ENCODE assay signal across 15 mouse cellular contexts in the genomic region with DNA sequence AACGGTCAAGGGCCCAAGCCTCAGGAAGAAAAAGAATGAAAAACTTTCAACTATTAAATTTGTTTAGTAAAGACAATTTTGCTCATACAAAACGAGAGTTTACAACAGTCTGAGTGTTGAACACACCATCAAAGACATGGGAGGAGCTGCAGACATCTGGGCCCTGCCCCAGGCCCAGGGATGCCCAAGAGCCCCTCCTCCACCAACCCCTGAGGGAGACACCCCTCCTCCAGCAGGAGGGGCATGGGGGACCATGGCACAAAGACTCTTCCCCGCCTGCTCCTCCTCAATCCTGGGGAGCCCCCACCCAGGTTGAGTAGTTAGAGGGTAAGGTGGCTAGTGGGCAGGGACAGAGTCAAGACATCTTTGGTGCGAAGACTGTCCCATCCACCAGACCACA. TPM values are rescaled to one million over a fixed set of nuclear protein-coding genes. Genes with fewer than 3 reads are reported as not detected.
DNase-seq lines count a peak whose midpoint lies in the region; ATAC-seq and TF ChIP-seq lines count a peak whose summit lies in the region.
"Had no signal": no experiment of that assay in that cellular context is flagged by ENCODE, and none has a peak within 500 bp of the region (broad histone marks: within the 10 kb centered on the region; RNA-seq: fewer than 3 reads in every experiment).

No protein-coding gene starts in this region.

- TF ChIP-seq POLR2A in bone marrow macrophage, adult 2 months (IDR thresholded peaks at IDR 0.05; ENCODE audit: borderline replicate concordance, low read depth, low read length): no peak
- TF ChIP-seq POLR2A in limb, embryonic 14.5 days (IDR thresholded peaks at IDR 0.05; ENCODE audit: borderline replicate concordance, extremely low read depth, insufficient read depth, insufficient read length): no peak

- H3K36me3 ChIP-seq in heart, embryonic 13.5 days: peaks cover 67% of the 10 kb centered on the region
- H3K36me3 ChIP-seq in forebrain, embryonic 15.5 days: peaks cover 32% of the 10 kb centered on the region
- peaks cover 62% of the 10 kb centered on the region for H3K36me3 ChIP-seq in limb, embryonic 14.5 days (ENCODE audit: control insufficient read depth, insufficient read depth, low read length)

- WGBS in heart, embryonic 13.5 days: 59% methylated on average over 4 of the region's 4 CpGs
- 59% methylated on average over 4 of the region's 4 CpGs for whole genome bisulfite sequencing in forebrain, embryonic 15.5 days
- WGBS in limb, embryonic 14.5 days: 55% methylated on average over 4 of the region's 4 CpGs

- intact Hi-C loops in heart, postnatal 36 days (cut with DNase I): loop anchor here (1.0 to 10.0 kb wide), 3 partner anchors 67 to 509 kb away; no protein-coding TSS in a partner anchor

- no peak for ATAC-seq in heart, embryonic 13.5 days (ENCODE audit: extremely low read depth, insufficient number of reproducible peaks, low FRiP score, low TSS enrichment)
- ATAC-seq in forebrain, embryonic 15.5 days (replicated peaks): peak; percentile 18; the same call in 1 of the 2 replicates
- ATAC-seq in limb, embryonic 14.5 days (ENCODE audit: low FRiP score, low read depth): no peak

- TF ChIP-seq CTCF in bone marrow macrophage, adult 2 months (IDR thresholded peaks at IDR 0.05; ENCODE audit: low read depth, low read length): no peak

- no peak overlapping the region for H3K4me3 ChIP-seq in heart, embryonic 13.5 days
- no peak overlapping the region for H3K4me3 ChIP-seq in bone marrow macrophage, adult 2 months (ENCODE audit: insufficient read depth, low read length)
- H3K4me3 ChIP-seq in forebrain, embryonic 15.5 days: no peak overlapping the region
- H3K4me3 ChIP-seq in limb, embryonic 14.5 days (replicated peaks; ENCODE audit: low read length): no peak overlapping the region
- H3K4me3 ChIP-seq: kidney, embryonic 15.5 days had no signal

- H3K4me2 ChIP-seq in heart, embryonic 13.5 days: no peak overlapping the region
- H3K4me2 ChIP-seq in forebrain, embryonic 15.5 days (replicated peaks): no peak overlapping the region
- H3K4me2 ChIP-seq in limb, embryonic 14.5 days (replicated peaks; ENCODE audit: low read depth, low read length, severe bottlenecking): no peak overlapping the region
- H3K4me2 ChIP-seq: kidney, embryonic 15.5 days had no signal

- DNase-seq in heart, postnatal 36 days: no peak
- no peak for DNase-seq in limb, embryonic 14.5 days (ENCODE audit: low spot score)
- DNase-seq in urinary bladder, postnatal 14 days (ENCODE audit: low spot score): no peak
- DNase-seq in thymus, adult 18-20 months: no peak
- DNase-seq in cerebellum, postnatal 4 days (ENCODE audit: low spot score in 2 of 2): no peak

- H3K4me1 ChIP-seq in heart, embryonic 13.5 days: peaks cover 27% of the 10 kb centered on the region
- peaks cover 28% of the 10 kb centered on the region for H3K4me1 ChIP-seq in bone marrow macrophage, adult 2 months (ENCODE audit: control insufficient read depth, insufficient read depth, low read length)
- H3K4me1 ChIP-seq in forebrain, embryonic 15.5 days: 0 out of 2 replicates have a peak, but pooled peaks cover 2% of the 10 kb centered on the region
- no peaks in the 10 kb centered on the region for H3K4me1 ChIP-seq in limb, embryonic 14.5 days (ENCODE audit: control insufficient read depth, insufficient read depth, low read length)

- peak overlapping the region; percentile 21; the same call in 1 of the 2 replicates for H3K27ac ChIP-seq in heart, embryonic 13.5 days (replicated peaks)
- 0 out of 2 replicates have a peak overlapping the region, but pooled peaks have one; percentile 22 for H3K27ac ChIP-seq in bone marrow macrophage, adult 2 months (ENCODE audit: insufficient read depth, low read depth, low read length)
- H3K27ac ChIP-seq in forebrain, embryonic 15.5 days (replicated peaks): no peak overlapping the region
- no peak overlapping the region for H3K27ac ChIP-seq in limb, embryonic 14.5 days (replicated peaks; ENCODE audit: low read depth, low read length)
- H3K27ac ChIP-seq: kidney, embryonic 15.5 days; macrophage had no signal

- no peak overlapping the region for H3K9ac ChIP-seq in heart, embryonic 13.5 days
- no peak overlapping the region for H3K9ac ChIP-seq in forebrain, embryonic 15.5 days (replicated peaks)
- 0 out of 2 replicates have a peak overlapping the region, but pooled peaks have one; percentile 9 for H3K9ac ChIP-seq in limb, embryonic 14.5 days (ENCODE audit: low read depth, low read length, severe bottlenecking)
- H3K9ac ChIP-seq: kidney, embryonic 15.5 days had no signal

- H3K27me3 ChIP-seq in heart, embryonic 13.5 days (replicated peaks): no peaks in the 10 kb centered on the region
- no peaks in the 10 kb centered on the region for H3K27me3 ChIP-seq in forebrain, embryonic 15.5 days
- no peaks in the 10 kb centered on the region for H3K27me3 ChIP-seq in limb, embryonic 14.5 days (ENCODE audit: control insufficient read depth, insufficient read depth, low read length)
- H3K27me3 ChIP-seq: kidney, embryonic 15.5 days had no signal

- no peaks in the 10 kb centered on the region for H3K9me3 ChIP-seq in heart, embryonic 13.5 days
- no peaks in the 10 kb centered on the region for H3K9me3 ChIP-seq in forebrain, embryonic 15.5 days
- H3K9me3 ChIP-seq in limb, embryonic 14.5 days (ENCODE audit: control insufficient read depth, low read length): no peaks in the 10 kb centered on the region
- H3K9me3 ChIP-seq: kidney, embryonic 15.5 days had no signal

RNA-seq across cellular contexts. Expression of gene Il10, which starts 34.0 kb away (rescaled TPM):
- not detected in 2 replicates for polyA plus RNA-seq in heart, embryonic 13.5 days (2015; fragmentation: Nextera tagmentation; extraction: Ambion mirVana)
- not detected for total RNA-seq in heart, postnatal 36 days (2021)
- polyA plus RNA-seq in bone marrow macrophage, adult 2 months (2012; ENCODE audit: insufficient read depth, insufficient read length, missing spikeins): 25.6 and 30.6 TPM in 2 replicates
- not detected in 2 replicates for polyA plus RNA-seq in forebrain, embryonic 15.5 days (2015; fragmentation: Nextera tagmentation; extraction: Ambion mirVana)
- polyA plus RNA-seq in limb, embryonic 14.5 days (2012; rRNA removed): 0.05 and 0.06 TPM in 2 replicates
- polyA plus RNA-seq in limb, embryonic 14.5 days (2014; fragmentation: Nextera tagmentation; extraction: Ambion mirVana): not detected in 2 replicates
- total RNA-seq: adrenal gland, adult 18-20 months; gastrocnemius, postnatal 36 days; heart, postnatal 14 days; layer of hippocampus, adult 8-10 months had no signal
- polyA plus RNA-seq: cortical plate, adult 2 months; kidney, embryonic 15.5 days had no signal

RNA-seq across cellular contexts. Expression of gene Mapkapk2, which starts 44.0 kb away (rescaled TPM):
- 60.0 and 62.0 TPM in 2 replicates for polyA plus RNA-seq in heart, embryonic 13.5 days (2015; fragmentation: Nextera tagmentation; extraction: Ambion mirVana)
- total RNA-seq in heart, postnatal 36 days (2021): 100 to 1,000 TPM; 292 to 300 TPM
- 265 and 283 TPM in 2 replicates for polyA plus RNA-seq in bone marrow macrophage, adult 2 months (2012; ENCODE audit: insufficient read depth, insufficient read length, missing spikeins)
- 23.8 and 26.9 TPM in 2 replicates for polyA plus RNA-seq in forebrain, embryonic 15.5 days (2015; fragmentation: Nextera tagmentation; extraction: Ambion mirVana)
- 60.9 and 70.0 TPM in 2 replicates for polyA plus RNA-seq in limb, embryonic 14.5 days (2012; rRNA removed)
- polyA plus RNA-seq in limb, embryonic 14.5 days (2014; fragmentation: Nextera tagmentation; extraction: Ambion mirVana): 49.9 and 51.6 TPM in 2 replicates

Comparison
In these comparisons a context has a peak if more than half of its experiments do, and no peak if none do; other contexts are left out.
1. H3K27ac ChIP-seq: peak in heart, embryonic 13.5 days (single experiment) and bone marrow macrophage, adult 2 months (single experiment); none in forebrain, embryonic 15.5 days (single experiment) and limb, embryonic 14.5 days (single experiment).
2. RNA of gene Il10, which starts 34.0 kb away (polyA plus RNA-seq): 25.6 to 30.6 TPM in bone marrow macrophage, adult 2 months; 0.05 to 0.06 TPM in limb, embryonic 14.5 days, not detected in heart, embryonic 13.5 days and not detected in forebrain, embryonic 15.5 days; every median in the first group is over 10 times any median in the second.